Mouse (Mus musculus): ENCODE data around the gene Dido1. TPM values are rescaled to one million over a fixed set of nuclear protein-coding genes. Genes with fewer than 3 reads are reported as not detected.
A peak's percentile ranks its signal among the peaks of the same experiment; 100 is the strongest.
"Not testable (repeated sequence)": the region's sequence is repeated elsewhere in the genome, so short reads cannot be mapped to it uniquely, and the experiment has no call there.

Dido1 gene
- polyA plus RNA-seq, 1 experiment from 2014 or later, result 30.1 TPM

DNA sequence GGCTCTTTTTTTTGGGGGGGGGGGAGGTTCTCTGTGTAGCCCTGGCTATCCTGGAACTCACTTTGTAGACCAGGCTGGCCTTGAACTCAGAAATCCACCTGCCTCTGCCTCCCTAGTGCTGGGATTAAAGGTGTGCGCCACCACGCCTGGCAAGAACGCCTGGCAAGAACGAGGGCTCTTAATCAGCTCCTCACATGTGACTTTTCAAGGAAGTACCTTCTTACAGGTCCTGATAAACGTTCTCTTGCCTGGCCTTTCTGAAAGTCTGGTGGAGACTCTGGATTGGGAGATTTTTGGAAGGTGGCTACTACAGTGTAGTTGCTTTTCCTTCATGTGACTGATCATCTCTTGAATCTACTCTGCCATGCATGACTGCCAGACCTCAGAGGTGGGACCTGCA, 12.9 kb upstream of the Dido1 start:
- H3K4me2 ChIP-seq; H3K9ac ChIP-seq; H3K27ac ChIP-seq; ATAC-seq (replicated peaks); H3K4me3 ChIP-seq; H3K9me3 ChIP-seq; H3K27me3 ChIP-seq (replicated peaks); H3K4me1 ChIP-seq: not testable (repeated sequence)
- WGBS, result 92% methylated on average over 5 of the region's 5 CpGs
- peaks cover 48% of the 10 kb centered on the region for H3K36me3 ChIP-seq (replicated peaks)

DNA sequence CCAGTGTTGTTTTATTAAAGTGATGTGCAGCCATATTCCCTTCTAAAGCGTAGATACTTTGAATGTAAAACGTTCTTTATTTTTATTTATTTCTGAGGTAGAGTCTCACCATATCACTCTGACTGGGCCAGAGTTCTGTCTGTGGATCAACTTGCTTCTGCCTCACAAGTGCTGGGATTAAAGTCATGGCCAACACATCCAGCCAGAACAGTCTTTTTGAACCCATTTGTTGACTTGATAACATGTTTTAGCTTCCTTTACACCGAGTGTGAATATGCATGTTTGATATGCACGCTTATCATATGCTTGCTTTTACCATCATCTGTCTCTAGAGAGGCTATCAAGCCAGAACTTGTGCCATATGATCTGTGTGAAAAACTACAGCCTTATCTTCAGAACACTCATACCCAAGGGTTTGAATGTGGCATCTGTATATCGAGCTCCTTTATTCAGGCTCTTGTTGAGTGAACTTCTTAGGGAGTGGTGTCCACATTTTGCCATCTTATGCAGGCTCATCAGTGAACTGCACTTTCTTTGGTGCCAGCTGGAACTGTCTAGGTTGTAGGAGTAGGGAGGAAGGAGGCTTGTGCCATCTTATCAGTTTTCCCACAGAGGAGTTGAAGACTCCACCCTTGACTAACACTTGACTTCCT, 2.4 kb upstream of the Dido1 start:
- no peaks in the 10 kb centered on the region for H3K9me3 ChIP-seq
- peaks cover 28% of the 10 kb centered on the region for H3K4me1 ChIP-seq
- no peak overlapping the region for H3K4me3 ChIP-seq
- H3K27ac ChIP-seq, result no peak overlapping the region
- peaks cover 22% of the 10 kb centered on the region; the same call in 1 of the 2 replicates for H3K36me3 ChIP-seq (replicated peaks)
- H3K4me2 ChIP-seq, result no peak overlapping the region
- no peak overlapping the region for H3K9ac ChIP-seq
- no peak for ATAC-seq (replicated peaks)
- WGBS, result 95% methylated on average over 5 of the region's 5 CpGs
- H3K27me3 ChIP-seq (replicated peaks), result no peaks in the 10 kb centered on the region

GRCm38 (mm10) chr2:180711527-180711926, 1.7 kb upstream of the Dido1 start:
- no peaks in the 10 kb centered on the region for H3K9me3 ChIP-seq
- H3K4me3 ChIP-seq, result peak overlapping the region; percentile 74
- peak overlapping the region; percentile 86; the same call in 1 of the 2 replicates for H3K9ac ChIP-seq
- no peak overlapping the region for H3K27ac ChIP-seq
- H3K4me1 ChIP-seq, result peaks cover 31% of the 10 kb centered on the region
- WGBS, result 65% methylated on average over 4 of the region's 4 CpGs
- H3K27me3 ChIP-seq (replicated peaks), result no peaks in the 10 kb centered on the region
- peaks cover 16% of the 10 kb centered on the region; the same call in 1 of the 2 replicates for H3K36me3 ChIP-seq (replicated peaks)
- H3K4me2 ChIP-seq, result peak overlapping the region; percentile 60
- no peak for ATAC-seq (replicated peaks)

GRCm38 (mm10) chr2:180710276-180711155, 717 bp upstream of the Dido1 start:
- Histone ChIP-seq H3K27me3 (replicated peaks) (no peaks in the 10 kb centered on the region), H3K9me3 (no peaks in the 10 kb centered on the region), H3K36me3 (replicated peaks) (peaks cover 12% of the 10 kb centered on the region; the same call in 1 of the 2 replicates), H3K4me3 (peak overlapping the region; percentile 74), H3K4me2 (peak overlapping the region; percentile 60), H3K27ac (peak overlapping the region; percentile 83), H3K9ac (peak overlapping the region; percentile 86), H3K4me1 (peaks cover 31% of the 10 kb centered on the region)
- ATAC-seq (replicated peaks), result peak; percentile 78
- 3% methylated on average over 53 of the region's 64 CpGs for WGBS

GRCm38 (mm10) chr2:180709023-180709922, 526 bp downstream of the Dido1 start:
- H3K9me3 ChIP-seq, result no peaks in the 10 kb centered on the region
- no peak; the same call in 1 of the 2 replicates for ATAC-seq (replicated peaks)
- peak overlapping the region; percentile 87 for H3K4me2 ChIP-seq
- no peaks in the 10 kb centered on the region for H3K27me3 ChIP-seq (replicated peaks)
- H3K4me1 ChIP-seq, result peaks cover 31% of the 10 kb centered on the region
- H3K4me3 ChIP-seq, result peak overlapping the region; percentile 74
- H3K27ac ChIP-seq, result peak overlapping the region; percentile 83
- WGBS, result 0% methylated on average over 39 of the region's 39 CpGs
- H3K36me3 ChIP-seq (replicated peaks), result peaks cover 6% of the 10 kb centered on the region; the same call in 1 of the 2 replicates
- peak overlapping the region; percentile 76 for H3K9ac ChIP-seq

DNA sequence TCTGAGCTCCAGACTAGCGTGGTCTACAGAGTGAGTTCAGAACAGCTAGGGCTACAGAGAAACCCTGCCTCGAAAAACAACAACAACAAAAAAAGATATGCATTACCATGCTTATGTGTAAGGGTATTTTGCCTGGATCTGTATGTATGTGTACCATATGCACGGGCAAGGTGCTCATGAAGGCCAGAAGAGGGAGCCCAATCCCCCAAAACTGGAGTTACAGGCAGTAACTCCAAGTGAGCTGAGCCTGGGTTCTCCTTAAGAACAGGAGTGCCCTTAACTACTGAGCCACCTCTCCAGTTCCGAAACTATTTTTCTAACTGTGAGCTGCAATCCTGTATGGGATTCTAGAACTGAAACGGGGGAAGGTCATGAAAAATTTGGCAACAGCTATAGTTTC, 3.8 kb downstream of the Dido1 start:
- Histone ChIP-seq H3K27ac (no peak overlapping the region), H3K27me3 (replicated peaks) (no peaks in the 10 kb centered on the region), H3K4me1 (peaks cover 36% of the 10 kb centered on the region), H3K4me3 (no peak overlapping the region), H3K9me3 (no peaks in the 10 kb centered on the region), H3K36me3 (replicated peaks) (no peaks in the 10 kb centered on the region), H3K4me2 (no peak overlapping the region), H3K9ac (no peak overlapping the region)
- 92% methylated on average over 5 of the region's 5 CpGs for WGBS
- ATAC-seq (replicated peaks), result no peak

DNA sequence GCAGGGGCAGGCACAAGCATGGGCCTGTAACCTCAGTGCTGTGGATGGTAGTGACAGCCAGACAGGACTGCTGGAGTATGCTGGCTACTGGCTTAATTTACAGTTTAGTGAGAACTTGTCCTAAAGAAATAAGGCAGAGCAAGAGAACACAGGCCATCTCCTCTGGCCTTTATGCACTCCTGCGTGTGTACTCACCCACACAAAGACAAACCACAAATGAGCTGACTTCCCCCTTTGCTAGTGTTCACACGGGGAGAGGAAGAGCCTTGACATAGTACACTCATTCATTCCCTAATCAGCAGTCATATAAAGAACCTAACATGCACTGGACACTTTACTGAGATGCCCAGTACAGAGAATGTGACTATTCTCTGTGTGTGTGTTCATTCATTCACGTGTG, 4.7 kb downstream of the Dido1 start:
- Histone ChIP-seq H3K9ac (no peak overlapping the region), H3K4me1 (peaks cover 43% of the 10 kb centered on the region), H3K27ac (no peak overlapping the region), H3K27me3 (replicated peaks) (no peaks in the 10 kb centered on the region), H3K4me3 (no peak overlapping the region), H3K36me3 (replicated peaks) (no peaks in the 10 kb centered on the region), H3K4me2 (no peak overlapping the region), H3K9me3 (no peaks in the 10 kb centered on the region)
- 93% methylated on average over 3 of the region's 3 CpGs for WGBS
- no peak for ATAC-seq (replicated peaks)

DNA sequence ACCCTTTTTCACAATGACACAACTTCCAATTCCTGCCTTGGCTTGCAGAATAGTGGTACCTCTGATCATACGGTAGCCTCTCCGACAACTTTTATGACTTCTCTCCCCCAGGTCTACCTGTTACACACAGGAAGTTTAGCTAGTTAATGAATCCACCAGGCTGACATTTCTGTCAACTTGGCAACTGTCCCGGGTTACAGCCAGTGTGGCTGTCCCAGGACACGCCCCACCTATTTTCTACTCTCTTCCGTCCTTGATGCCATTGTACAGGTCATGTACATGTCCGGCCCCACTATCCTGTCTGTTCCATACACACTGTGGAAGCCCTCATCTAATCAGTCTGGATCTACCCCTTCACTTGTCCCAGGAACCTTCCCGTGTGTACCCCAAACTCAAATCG, 5.2 kb downstream of the Dido1 start:
- H3K36me3 ChIP-seq (replicated peaks), result no peaks in the 10 kb centered on the region
- no peak overlapping the region for H3K4me3 ChIP-seq
- 88% methylated on average over 8 of the region's 8 CpGs for whole genome bisulfite sequencing
- H3K4me1 ChIP-seq, result peaks cover 48% of the 10 kb centered on the region
- ATAC-seq (replicated peaks), result no peak
- H3K9ac ChIP-seq, result no peak overlapping the region
- H3K9me3 ChIP-seq, result no peaks in the 10 kb centered on the region
- no peak overlapping the region for H3K4me2 ChIP-seq
- H3K27me3 ChIP-seq (replicated peaks), result no peaks in the 10 kb centered on the region
- no peak overlapping the region for H3K27ac ChIP-seq

- Histone ChIP-seq H3K4me3 (no peak overlapping the region), H3K4me1 (peaks cover 49% of the 10 kb centered on the region), H3K27ac (no peak overlapping the region), H3K4me2 (no peak overlapping the region), H3K9ac (no peak overlapping the region), H3K27me3 (replicated peaks) (no peaks in the 10 kb centered on the region), H3K9me3 (no peaks in the 10 kb centered on the region), H3K36me3 (replicated peaks) (no peaks in the 10 kb centered on the region)
- WGBS, result 78% methylated on average over 3 of the region's 3 CpGs
- ATAC-seq (replicated peaks), result no peak
Observed at GRCm38 (mm10) chr2:180703645-180704359, 6.0 kb downstream of the Dido1 start.

- 87% methylated on average over 5 of the region's 5 CpGs for whole genome bisulfite sequencing
Observed at GRCm38 (mm10) chr2:180703175-180703574, 6.6 kb downstream of the Dido1 start.

DNA sequence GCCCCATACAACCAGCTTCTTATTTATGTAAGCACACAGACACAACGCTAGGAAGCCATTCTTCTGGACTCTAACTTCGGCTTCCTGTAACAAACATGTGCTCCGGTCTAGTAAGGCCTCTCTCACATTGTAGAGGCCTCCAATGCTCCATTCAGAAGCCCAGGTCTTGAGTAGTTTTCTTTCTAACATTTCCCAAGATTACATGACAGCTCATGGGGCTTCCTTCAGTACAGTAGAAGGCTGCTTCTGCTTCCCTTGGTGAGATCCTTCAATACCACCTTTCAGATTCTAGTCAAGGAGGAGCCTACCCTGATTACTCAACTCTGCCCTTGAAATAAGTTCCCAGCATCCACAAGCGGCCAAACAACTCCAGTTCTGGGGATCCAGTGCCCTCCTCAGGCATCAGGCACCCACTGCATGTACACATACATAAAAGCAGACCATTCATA, 7.1 kb downstream of the Dido1 start:
- H3K4me2 ChIP-seq, result peak overlapping the region; percentile 96

More at GRCm38 (mm10) chr2:180703175-180703574, 6.6 kb downstream of the Dido1 start:
- Histone ChIP-seq H3K9ac (no peak overlapping the region), H3K9me3 (no peaks in the 10 kb centered on the region), H3K27ac (no peak overlapping the region), H3K36me3 (replicated peaks) (no peaks in the 10 kb centered on the region), H3K4me2 (peak overlapping the region; percentile 96; the same call in 1 of the 2 replicates), H3K4me3 (no peak overlapping the region), H3K27me3 (replicated peaks) (no peaks in the 10 kb centered on the region), H3K4me1 (peaks cover 43% of the 10 kb centered on the region)
- ATAC-seq (replicated peaks), result no peak

More for the DNA sequence above, 7.1 kb downstream of the Dido1 start:
- no peaks in the 10 kb centered on the region for H3K36me3 ChIP-seq (replicated peaks)
- peak overlapping the region; percentile 90 for H3K9ac ChIP-seq
- no peaks in the 10 kb centered on the region for H3K9me3 ChIP-seq
- 37% methylated on average over 4 of the region's 4 CpGs for WGBS
- peak overlapping the region; percentile 87 for H3K4me3 ChIP-seq
- peaks cover 40% of the 10 kb centered on the region for H3K4me1 ChIP-seq
- no peaks in the 10 kb centered on the region for H3K27me3 ChIP-seq (replicated peaks)
- peak overlapping the region; percentile 96 for H3K27ac ChIP-seq
- ATAC-seq (replicated peaks), result no peak
